Mouse (Mus musculus) liver, adult 2 months (tissue): ENCODE measurements around the gene 6330403K07Rik. TPM values are rescaled to one million over a fixed set of nuclear protein-coding genes. Genes with fewer than 3 reads are reported as not detected.
A peak's percentile ranks its signal among the peaks of the same experiment; 100 is the strongest.

Source experiments
- DNase-seq: peaks from one replicate; pipeline ENCODE4 v3.0.0-alpha.2; 2011; ENCODE audit warnings: low read depth, low spot score; ENCODE audit errors: extremely low read depth
- H3K27ac ChIP-seq: fragments of 200-500 bp; replicated peaks from 2 replicates; pipeline ENCODE4 v1.5.1; 2012; ENCODE audit warnings: low read depth, mild to moderate bottlenecking, control low read depth, inconsistent platforms, low read length; ENCODE audit not compliant: insufficient read depth
- H3K27me3 ChIP-seq: fragments of 200-500 bp; 2 replicates; pipeline ENCODE4 v1.6.1; 2012; ENCODE audit warnings: mild to moderate bottlenecking, moderate library complexity, low read length, inconsistent platforms; ENCODE audit not compliant: control insufficient read depth, insufficient read depth
- H3K36me3 ChIP-seq: fragments of 200-500 bp; 2 replicates; pipeline ENCODE4 v1.6.1; 2012; ENCODE audit warnings: low read length, inconsistent platforms; ENCODE audit not compliant: control insufficient read depth, insufficient read depth
- H3K4me1 ChIP-seq: fragments of 200-500 bp; 2 replicates; pipeline ENCODE4 v1.6.1; 2011; ENCODE audit warnings: low read length; ENCODE audit not compliant: control insufficient read depth, insufficient read depth
- H3K4me3 ChIP-seq: fragments of 200-500 bp; 2 replicates; pipeline ENCODE4 v1.5.1; 2011; ENCODE audit warnings: low read depth, mild to moderate bottlenecking, control low read depth, low read length, moderate library complexity; ENCODE audit not compliant: insufficient read depth
- H3K79me2 ChIP-seq: fragments of 200-500 bp; 2 replicates; pipeline ENCODE4 v1.6.1; 2012; ENCODE audit warnings: inconsistent platforms, mild to moderate bottlenecking, low read length, moderate library complexity; ENCODE audit not compliant: control insufficient read depth, insufficient read depth
- H3K9ac ChIP-seq: fragments of 200-500 bp; 2 replicates; pipeline ENCODE4 v1.6.1; 2012; ENCODE audit warnings: low read depth, mild to moderate bottlenecking, control low read depth, inconsistent platforms, low read length
- CTCF ChIP-seq: fragments of 200-500 bp; IDR thresholded peaks from 2 replicates; pipeline ENCODE4 v1.5.1; 2011; ENCODE audit warnings: low read depth, low read length, control low read depth
- POLR2A ChIP-seq: fragments of 200-500 bp; IDR thresholded peaks from 2 replicates; pipeline ENCODE4 v1.6.1; 2011; ENCODE audit warnings: low read length, control low read depth; ENCODE audit not compliant: insufficient read depth; ENCODE audit errors: extremely low read depth
- WGBS: fragments of 180-500 bp; shearing (Covaris S2); methylation state at CpG from one replicate; pipeline ENCODE4 v1.1.7; 2018; 5-methylcytosine and 5-hydroxymethylcytosine counted together
- polyA plus RNA-seq: library from polyadenylated mRNA; depleted of rRNA; stranded (reverse); fragments of >200 nt; gene quantifications from 2 replicates; pipeline ENCODE4 v1.2.3, GENCODE M21; 2012
- total RNA-seq: library from RNA; depleted of rRNA; stranded (reverse); fragments of >200 nt; gene quantifications from 2 replicates; pipeline ENCODE4 v1.2.3, GENCODE M21; 2014

Gene 6330403K07Rik
- total and polyA plus RNA-seq, 2 experiments, result not detected

GRCm38 (mm10) chr11:71032070-71032469 is 1.2 kb downstream of the 6330403K07Rik start:
- Histone ChIP-seq H3K9ac (no peak overlapping the region), H3K79me2 (no peaks in the 10 kb centered on the region), H3K4me3 (no peak overlapping the region), H3K27me3 (no peaks in the 10 kb centered on the region), H3K4me1 (peaks cover 6% of the 10 kb centered on the region), H3K36me3 (peaks cover 5% of the 10 kb centered on the region), H3K27ac (no peak overlapping the region)
- 74% methylated on average over 7 of the region's 7 CpGs for WGBS
- DNase-seq, result no peak
- TF ChIP-seq POLR2A (no peak), CTCF (no peak)

- Histone ChIP-seq H3K36me3 (peaks cover 29% of the 10 kb centered on the region), H3K4me1 (peaks cover 6% of the 10 kb centered on the region), H3K4me3 (no peak overlapping the region), H3K9ac (no peak overlapping the region), H3K27ac (no peak overlapping the region), H3K79me2 (no peaks in the 10 kb centered on the region), H3K27me3 (no peaks in the 10 kb centered on the region)
- 82% methylated on average over 3 of the region's 3 CpGs for WGBS
- DNase-seq, result no peak
- TF ChIP-seq CTCF (no peak), POLR2A (no peak)
These were observed 3.8 kb downstream of the 6330403K07Rik start for GRCm38 (mm10) chr11:71029403-71030118.

- 36% methylated on average over 3 of the region's 3 CpGs for WGBS
- no peaks in the 10 kb centered on the region for H3K27me3 ChIP-seq
- H3K27ac ChIP-seq, result no peak overlapping the region
- no peak overlapping the region for H3K9ac ChIP-seq
- H3K4me1 ChIP-seq, result peaks cover 6% of the 10 kb centered on the region
- peak; percentile 73 for DNase-seq
- peaks cover 34% of the 10 kb centered on the region for H3K36me3 ChIP-seq
- TF ChIP-seq POLR2A (no peak), CTCF (no peak)
- no peaks in the 10 kb centered on the region for H3K79me2 ChIP-seq
- H3K4me3 ChIP-seq, result no peak overlapping the region
These were observed 5.0 kb downstream of the 6330403K07Rik start for GRCm38 (mm10) chr11:71028280-71028679.

GRCm38 (mm10) chr11:71019201-71020068 is 13.9 kb downstream of the 6330403K07Rik start, which contains the start of the genes Mis12 and Derl2:
Mis12 (plus strand) TSS chr11:71019611.
Derl2 (minus strand) TSS chr11:71019841.
- no peaks in the 10 kb centered on the region for H3K27me3 ChIP-seq
- DNase-seq, result peak; percentile 99
- H3K79me2 ChIP-seq, result peaks cover 19% of the 10 kb centered on the region; the same call in 1 of the 2 replicates
- H3K4me3 ChIP-seq, result peak within 1 kb of the TSS; percentile 82
- peaks cover 5% of the 10 kb centered on the region for H3K36me3 ChIP-seq
- TF ChIP-seq CTCF (no peak), POLR2A (peak; percentile 79; the same call in 1 of the 2 replicates)
- peak within 1 kb of the TSS; percentile 83 for H3K27ac ChIP-seq
- WGBS, result under 1% methylated on average over 71 of the region's 71 CpGs
- peak within 1 kb of the TSS; percentile 84 for H3K9ac ChIP-seq
- peaks cover 30% of the 10 kb centered on the region for H3K4me1 ChIP-seq

GRCm38 (mm10) chr11:71018416-71019200 is 14.7 kb downstream of the 6330403K07Rik start:
- no peak for TF ChIP-seq CTCF
- no peak for TF ChIP-seq POLR2A
- DNase-seq, result peak; percentile 77
- Histone ChIP-seq H3K27ac (peak overlapping the region; percentile 83), H3K4me1 (peaks cover 36% of the 10 kb centered on the region), H3K79me2 (peaks cover 19% of the 10 kb centered on the region; the same call in 1 of the 2 replicates), H3K36me3 (peaks cover 6% of the 10 kb centered on the region), H3K4me3 (peak overlapping the region; percentile 70), H3K27me3 (no peaks in the 10 kb centered on the region), H3K9ac (peak overlapping the region; percentile 84)
- under 1% methylated on average over 28 of the region's 28 CpGs for WGBS
